Mouse (Mus musculus): ENCODE measurements around the gene Sdc3.

Sdc3 gene

GRCm38 (mm10) chr4:130828851-130829673, 36.7 kb downstream of the Sdc3 start:
- DNase-seq (ENCODE audit: low spot score): peak; percentile 81

- peak; percentile 56 for DNase-seq (ENCODE audit: low spot score)
Measured at GRCm38 (mm10) chr4:130834122-130834521, 41.8 kb downstream of the Sdc3 start.

GRCm38 (mm10) chr4:130835550-130835949, 43.2 kb downstream of the Sdc3 start:
- no peak for DNase-seq (ENCODE audit: low spot score)

GRCm38 (mm10) chr4:130836281-130837061, 44.1 kb downstream of the Sdc3 start:
- peak; percentile 86 for DNase-seq (ENCODE audit: low spot score)

GRCm38 (mm10) chr4:130838585-130838984, 46.2 kb downstream of the Sdc3 start:
- DNase-seq (ENCODE audit: low spot score): peak; percentile 38

- DNase-seq (ENCODE audit: low spot score): peak; percentile 58
Measured at GRCm38 (mm10) chr4:130841107-130841840, 48.9 kb downstream of the Sdc3 start.

- no peak for DNase-seq (ENCODE audit: low spot score)
Measured at GRCm38 (mm10) chr4:130848814-130849213, 56.5 kb downstream of the Sdc3 start.

- no peak for DNase-seq (ENCODE audit: low spot score)
Measured at GRCm38 (mm10) chr4:130857661-130858060, 65.3 kb downstream of the Sdc3 start.

GRCm38 (mm10) chr4:130858880-130859279, 66.5 kb downstream of the Sdc3 start:
- no peak for DNase-seq (ENCODE audit: low spot score)

GRCm38 (mm10) chr4:130859467-130859866, 67.1 kb downstream of the Sdc3 start:
- no peak for DNase-seq (ENCODE audit: low spot score)

GRCm38 (mm10) chr4:130860902-130861652, 68.7 kb downstream of the Sdc3 start:
- DNase-seq (ENCODE audit: low spot score): no peak

- DNase-seq (ENCODE audit: low spot score): peak; percentile 80
Measured at GRCm38 (mm10) chr4:130861653-130862208, 69.4 kb downstream of the Sdc3 start.

GRCm38 (mm10) chr4:130862538-130862937, 70.2 kb downstream of the Sdc3 start:
- no peak for DNase-seq (ENCODE audit: low spot score)

- no peak for DNase-seq (ENCODE audit: low spot score)
Measured at GRCm38 (mm10) chr4:130865460-130865859, 73.1 kb downstream of the Sdc3 start.

GRCm38 (mm10) chr4:130865901-130866371, 73.6 kb downstream of the Sdc3 start:
- peak; percentile 90 for DNase-seq (ENCODE audit: low spot score)

GRCm38 (mm10) chr4:130867940-130868339, 75.6 kb downstream of the Sdc3 start:
- DNase-seq (ENCODE audit: low spot score): no peak

GRCm38 (mm10) chr4:130868803-130869202, 76.5 kb downstream of the Sdc3 start:
- DNase-seq (ENCODE audit: low spot score): no peak

- DNase-seq (ENCODE audit: low spot score): no peak
Measured at GRCm38 (mm10) chr4:130872414-130872813, 80.1 kb downstream of the Sdc3 start.

- DNase-seq (ENCODE audit: low spot score): no peak
Measured at GRCm38 (mm10) chr4:130873440-130873839, 81.1 kb downstream of the Sdc3 start.

GRCm38 (mm10) chr4:130874601-130875000, 82.3 kb downstream of the Sdc3 start:
- no peak for DNase-seq (ENCODE audit: low spot score)
